Mouse (Mus musculus) kidney, embryonic 16.5 days (tissue): ENCODE data around the gene Dlx2. TPM values are rescaled to one million over a fixed set of nuclear protein-coding genes. Genes with fewer than 3 reads are reported as not detected.
A peak's percentile ranks its signal among the peaks of the same experiment; 100 is the strongest.

Experiments used
- ATAC-seq: fragments of 200-750 bp; cut with Nextera tagmentation; 2 replicates; pipeline ENCODE4 v1.8.0; 2017; ENCODE audit warnings: moderate TSS enrichment; ENCODE audit not compliant: low FRiP score, low TSS enrichment
- H3K27ac ChIP-seq: fragments of 300-500 bp; sonication (generic); 2 replicates; pipeline ENCODE4 v1.5.1; 2014; ENCODE audit warnings: low read length
- H3K27me3 ChIP-seq: fragments of 300-500 bp; sonication (generic); 2 replicates; pipeline ENCODE4 v1.6.1; 2014; ENCODE audit warnings: low read length, control low read depth, mixed read lengths; ENCODE audit not compliant: insufficient read depth
- H3K36me3 ChIP-seq: fragments of 300-500 bp; sonication (generic); 2 replicates; pipeline ENCODE4 v1.6.1; 2014; ENCODE audit warnings: low read length, control low read depth, mixed read lengths; ENCODE audit not compliant: insufficient read depth
- H3K4me1 ChIP-seq: fragments of 300-500 bp; sonication (generic); 2 replicates; pipeline ENCODE4 v1.6.1; 2014; ENCODE audit warnings: low read length, control low read depth, mixed read lengths; ENCODE audit not compliant: insufficient read depth
- H3K4me2 ChIP-seq: fragments of 300-500 bp; sonication (generic); replicated peaks from 2 replicates; pipeline ENCODE4 v1.6.1; 2014; ENCODE audit warnings: low read depth, low read length
- H3K4me3 ChIP-seq: fragments of 300-500 bp; sonication (generic); 2 replicates; pipeline ENCODE4 v1.5.1; 2014; ENCODE audit warnings: mild to moderate bottlenecking, low read length
- H3K9ac ChIP-seq: fragments of 300-500 bp; sonication (generic); replicated peaks from 2 replicates; pipeline ENCODE4 v1.6.1; 2014; ENCODE audit warnings: low read length
- H3K9me3 ChIP-seq: fragments of 300-500 bp; sonication (generic); 2 replicates; pipeline ENCODE4 v1.6.1; 2016; ENCODE audit warnings: low read length, control low read depth
- WGBS: fragments of 180-500 bp; shearing (Covaris S2); extraction: QIAGEN DNeasy Blood & Tissue Kit; methylation state at CpG from one replicate; pipeline ENCODE4 v1.1.7; 2014; 5-methylcytosine and 5-hydroxymethylcytosine counted together
- polyA plus RNA-seq: library from polyadenylated mRNA; unstranded; fragments of >200 nt; fragmentation: Nextera tagmentation; extraction: Ambion mirVana; gene quantifications from 2 replicates; pipeline ENCODE4 v1.2.1, GENCODE M21; 2015

Gene Dlx2
- polyA plus RNA-seq, 1 experiment from 2014 or later: not detected

DNA sequence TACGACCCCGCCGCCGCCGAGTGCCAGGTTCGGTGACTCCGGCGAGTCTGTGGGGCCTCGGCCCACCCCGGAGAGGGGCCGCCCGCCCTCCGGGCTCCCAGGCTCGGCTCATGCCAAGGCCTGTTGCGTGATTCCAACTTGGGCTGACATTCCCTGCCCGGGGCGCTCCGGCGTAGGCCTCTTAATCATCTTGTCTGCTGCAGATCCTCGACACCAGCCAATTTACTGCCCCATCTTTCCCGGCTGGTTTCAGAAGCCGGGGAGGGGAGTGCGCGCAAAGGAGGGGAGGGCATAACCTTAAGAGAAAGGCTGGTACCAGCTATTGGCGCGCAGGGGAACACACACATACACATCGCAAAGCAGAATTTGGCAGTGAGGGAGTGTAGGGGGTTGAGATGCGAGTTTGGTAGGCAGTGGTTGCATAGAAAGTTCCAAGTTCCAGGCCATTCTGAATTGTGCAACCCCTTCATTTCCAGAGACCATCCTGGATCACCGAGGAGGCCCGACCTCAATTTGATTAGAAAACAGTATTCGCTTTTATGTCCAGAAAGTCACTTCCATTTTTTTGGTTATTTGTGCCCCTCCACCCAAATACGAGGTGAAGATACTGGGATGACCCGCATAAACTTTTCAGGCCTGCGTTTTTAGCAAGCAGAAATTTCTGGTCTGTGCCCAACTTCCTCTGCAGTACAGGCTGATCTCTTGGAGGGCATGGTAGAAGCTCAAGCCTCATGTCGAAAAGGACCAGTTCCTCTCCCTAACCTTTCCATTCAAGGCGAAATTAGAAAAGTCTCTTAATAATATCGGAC lies 4.9 kb downstream of the Dlx2 start:
- Histone ChIP-seq H3K4me3 (peak overlapping the region; percentile 15; the same call in 1 of the 2 replicates), H3K4me2 (peak overlapping the region; percentile 36; the same call in 1 of the 2 replicates), H3K27ac (no peak overlapping the region), H3K9me3 (no peaks in the 10 kb centered on the region), H3K27me3 (peaks cover 96% of the 10 kb centered on the region), H3K9ac (no peak overlapping the region), H3K36me3 (no peaks in the 10 kb centered on the region), H3K4me1 (peaks cover 38% of the 10 kb centered on the region)
- ATAC-seq: no peak
- 3% methylated on average over 37 of the region's 37 CpGs for WGBS

- no peaks in the 10 kb centered on the region for H3K9me3 ChIP-seq
- H3K4me1 ChIP-seq: peaks cover 30% of the 10 kb centered on the region
- H3K27me3 ChIP-seq: peaks cover 96% of the 10 kb centered on the region
- peak overlapping the region; percentile 15 for H3K4me3 ChIP-seq
- ATAC-seq: no peak
- no peak overlapping the region for H3K27ac ChIP-seq
- peak overlapping the region; percentile 36 for H3K4me2 ChIP-seq
- WGBS: 1% methylated on average over 47 of the region's 48 CpGs
- H3K36me3 ChIP-seq: no peaks in the 10 kb centered on the region
- no peak overlapping the region for H3K9ac ChIP-seq
These were observed 5.7 kb downstream of the Dlx2 start for GRCm38 (mm10) chr2:71540611-71541417.

DNA sequence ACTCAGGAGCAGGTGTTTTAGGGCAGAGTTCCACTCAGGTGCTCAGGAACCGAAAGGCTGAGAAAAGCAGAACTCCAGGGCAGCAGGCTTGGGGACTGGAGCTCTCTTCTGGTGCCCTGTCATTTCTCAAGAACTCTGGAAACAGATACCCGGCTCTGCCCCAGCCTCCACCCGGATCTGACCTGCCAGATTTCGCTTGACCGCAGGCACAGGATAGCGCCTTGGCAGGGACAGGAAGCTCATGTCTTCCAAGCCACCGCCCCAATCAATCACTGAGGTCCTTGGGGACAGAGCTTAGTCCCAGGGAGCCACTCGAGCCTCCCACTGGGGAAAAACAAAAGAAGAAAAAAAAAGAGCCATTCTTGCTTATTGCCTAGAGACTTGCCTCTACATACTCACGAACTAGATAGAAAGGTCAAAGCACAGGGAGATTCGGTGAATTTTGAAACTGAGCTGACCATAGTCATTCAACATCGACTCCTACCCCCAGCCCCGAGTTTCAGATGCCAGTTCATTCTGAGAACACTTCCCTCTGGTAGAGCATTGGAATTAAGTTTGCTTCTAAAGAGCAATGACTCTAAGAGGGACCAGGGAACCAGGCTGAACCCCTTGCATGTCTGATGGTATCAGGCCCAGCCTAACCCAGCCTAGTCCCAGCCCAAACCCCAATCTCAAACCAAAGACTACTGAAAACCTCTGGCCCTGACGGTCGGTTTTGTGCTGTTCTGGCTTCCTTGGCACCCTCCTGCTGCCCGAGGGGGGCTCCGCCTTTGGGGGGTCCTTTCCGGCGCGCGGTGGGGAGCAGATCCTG lies 12.1 kb downstream of the Dlx2 start:
- Histone ChIP-seq H3K27me3 (peaks cover 97% of the 10 kb centered on the region), H3K9me3 (no peaks in the 10 kb centered on the region), H3K4me2 (no peak overlapping the region), H3K36me3 (no peaks in the 10 kb centered on the region), H3K4me1 (peaks cover 11% of the 10 kb centered on the region), H3K4me3 (no peak overlapping the region), H3K9ac (no peak overlapping the region), H3K27ac (no peak overlapping the region)
- no peak for ATAC-seq
- under 1% methylated on average over 20 of the region's 20 CpGs for WGBS

GRCm38 (mm10) chr2:71533094-71533493 lies 13.5 kb downstream of the Dlx2 start:
- H3K36me3 ChIP-seq: no peaks in the 10 kb centered on the region
- H3K9ac ChIP-seq: no peak overlapping the region
- no peak overlapping the region for H3K4me2 ChIP-seq
- H3K27ac ChIP-seq: no peak overlapping the region
- WGBS: 8% methylated on average over 5 of the region's 5 CpGs
- H3K9me3 ChIP-seq: no peaks in the 10 kb centered on the region
- peaks cover 15% of the 10 kb centered on the region for H3K4me1 ChIP-seq
- H3K4me3 ChIP-seq: no peak overlapping the region
- no peak for ATAC-seq
- peaks cover 97% of the 10 kb centered on the region for H3K27me3 ChIP-seq

DNA sequence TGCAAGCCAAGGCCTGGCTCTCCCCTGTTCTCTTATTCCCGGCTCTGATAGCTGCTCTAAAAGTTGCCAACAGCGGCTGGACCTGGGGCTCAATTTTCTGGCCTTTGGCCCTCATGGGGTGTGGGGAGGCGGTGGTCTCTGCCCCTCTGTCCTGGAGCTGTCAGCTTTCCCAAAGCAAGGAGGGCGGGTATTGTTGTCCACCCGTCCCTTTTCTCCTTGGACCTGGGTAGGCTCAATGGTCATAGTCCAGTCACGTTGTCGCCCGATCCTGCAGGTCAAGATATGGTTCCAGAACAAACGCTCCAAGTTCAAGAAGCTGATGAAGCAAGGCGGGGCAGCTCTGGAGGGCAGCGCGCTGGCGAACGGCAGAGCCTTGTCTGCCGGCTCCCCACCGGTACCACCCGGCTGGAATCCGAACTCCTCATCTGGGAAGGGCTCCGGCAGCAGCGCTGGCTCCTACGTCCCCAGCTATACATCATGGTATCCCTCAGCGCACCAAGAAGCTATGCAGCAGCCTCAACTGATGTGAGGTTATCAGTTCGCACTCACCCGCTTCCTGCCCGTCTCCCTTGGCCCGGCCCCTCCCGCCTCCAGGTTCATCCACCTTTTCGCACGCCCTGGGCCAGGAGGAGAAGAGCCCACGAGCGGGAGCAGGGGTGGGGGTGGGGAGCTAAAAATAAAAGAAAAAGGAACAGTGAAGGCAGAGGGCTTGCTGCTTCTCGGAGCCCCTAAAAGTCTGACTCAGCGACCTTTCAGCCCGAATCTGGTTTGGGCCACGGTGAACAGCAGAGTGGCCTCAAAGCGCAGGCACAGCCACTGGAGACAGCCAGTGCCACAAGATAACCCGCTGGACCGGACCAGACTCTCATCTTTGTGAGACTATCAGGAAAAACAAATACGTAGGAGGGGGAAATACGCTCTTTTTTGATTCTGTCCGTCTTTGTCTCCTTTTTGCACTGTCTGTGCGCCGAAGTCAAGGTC lies 14.3 kb downstream of the Dlx2 start:
- 1% methylated on average over 43 of the region's 43 CpGs for WGBS
- no peak overlapping the region for H3K27ac ChIP-seq
- no peaks in the 10 kb centered on the region for H3K36me3 ChIP-seq
- H3K9me3 ChIP-seq: no peaks in the 10 kb centered on the region
- H3K9ac ChIP-seq: no peak overlapping the region
- peaks cover 96% of the 10 kb centered on the region for H3K27me3 ChIP-seq
- no peak overlapping the region for H3K4me2 ChIP-seq
- H3K4me1 ChIP-seq: peaks cover 15% of the 10 kb centered on the region
- no peak overlapping the region for H3K4me3 ChIP-seq
- ATAC-seq: no peak

GRCm38 (mm10) chr2:71531124-71531590 lies 15.4 kb downstream of the Dlx2 start:
- H3K27ac ChIP-seq: no peak overlapping the region
- H3K4me2 ChIP-seq: no peak overlapping the region
- H3K36me3 ChIP-seq: no peaks in the 10 kb centered on the region
- ATAC-seq: no peak
- peaks cover 96% of the 10 kb centered on the region for H3K27me3 ChIP-seq
- no peak overlapping the region for H3K9ac ChIP-seq
- H3K4me3 ChIP-seq: no peak overlapping the region
- WGBS: under 1% methylated on average over 12 of the region's 12 CpGs
- H3K4me1 ChIP-seq: peaks cover 15% of the 10 kb centered on the region
- H3K9me3 ChIP-seq: no peaks in the 10 kb centered on the region

GRCm38 (mm10) chr2:71530391-71531123 lies 16.0 kb downstream of the Dlx2 start:
- no peaks in the 10 kb centered on the region for H3K9me3 ChIP-seq
- WGBS: under 1% methylated on average over 34 of the region's 34 CpGs
- H3K36me3 ChIP-seq: no peaks in the 10 kb centered on the region
- ATAC-seq: no peak
- H3K4me2 ChIP-seq: no peak overlapping the region
- H3K4me1 ChIP-seq: peaks cover 15% of the 10 kb centered on the region
- H3K9ac ChIP-seq: no peak overlapping the region
- H3K27me3 ChIP-seq: peaks cover 98% of the 10 kb centered on the region
- H3K27ac ChIP-seq: no peak overlapping the region
- no peak overlapping the region for H3K4me3 ChIP-seq

GRCm38 (mm10) chr2:71529511-71530351 lies 16.8 kb downstream of the Dlx2 start:
- peak; percentile 91 for ATAC-seq
- Histone ChIP-seq H3K4me3 (peak overlapping the region; percentile 55), H3K27ac (no peak overlapping the region), H3K36me3 (no peaks in the 10 kb centered on the region), H3K27me3 (peaks cover 100% of the 10 kb centered on the region), H3K4me2 (peak overlapping the region; percentile 93), H3K9ac (0 out of 2 replicates have a peak overlapping the region, but pooled peaks have one; percentile 19), H3K9me3 (no peaks in the 10 kb centered on the region), H3K4me1 (peaks cover 15% of the 10 kb centered on the region)
- WGBS: under 1% methylated on average over 60 of the region's 60 CpGs
